Mouse (Mus musculus) midbrain, embryonic 15.5 days (tissue): Measurements from ENCODE around the gene Cd7. TPM values are rescaled to one million over a fixed set of nuclear protein-coding genes. Genes with fewer than 3 reads are reported as not detected.
"Not testable (repeated sequence)": the region's sequence is repeated elsewhere in the genome, so short reads cannot be mapped to it uniquely, and the experiment has no call there.

ENCODE experiments used
- ATAC-seq: fragments of 200-750 bp; cut with Nextera tagmentation; replicated peaks from 2 replicates; pipeline ENCODE4 v1.8.0; 2017; ENCODE audit warnings: moderate TSS enrichment
- H3K27ac ChIP-seq: fragments of 300-500 bp; sonication (generic); 2 replicates; pipeline ENCODE4 v1.5.1; 2015; ENCODE audit warnings: mild to moderate bottlenecking, inconsistent platforms
- H3K27me3 ChIP-seq: fragments of 300-500 bp; sonication (generic); replicated peaks from 2 replicates; pipeline ENCODE4 v1.6.1; 2015; ENCODE audit warnings: inconsistent platforms
- H3K36me3 ChIP-seq: fragments of 300-500 bp; sonication (generic); replicated peaks from 2 replicates; pipeline ENCODE4 v1.6.1; 2015; ENCODE audit warnings: inconsistent platforms
- H3K4me1 ChIP-seq: fragments of 300-500 bp; sonication (generic); 2 replicates; pipeline ENCODE4 v1.6.1; 2015; ENCODE audit warnings: inconsistent platforms
- H3K4me2 ChIP-seq: fragments of 300-500 bp; sonication (generic); 2 replicates; pipeline ENCODE4 v1.6.1; 2015; ENCODE audit warnings: inconsistent platforms, mild to moderate bottlenecking, moderate library complexity
- H3K4me3 ChIP-seq: fragments of 300-500 bp; sonication (generic); 2 replicates; pipeline ENCODE4 v1.5.1; 2015; ENCODE audit warnings: mild to moderate bottlenecking, inconsistent platforms
- H3K9ac ChIP-seq: fragments of 300-500 bp; sonication (generic); 2 replicates; pipeline ENCODE4 v1.6.1; 2015; ENCODE audit warnings: mild to moderate bottlenecking, inconsistent platforms
- H3K9me3 ChIP-seq: fragments of 300-500 bp; sonication (generic); 2 replicates; pipeline ENCODE4 v1.6.1; 2016; ENCODE audit warnings: inconsistent platforms
- WGBS: fragments of 180-500 bp; shearing (Covaris S2); methylation state at CpG from one replicate; pipeline ENCODE4 v1.1.7; 2015; ENCODE audit warnings: mixed read lengths; 5-methylcytosine and 5-hydroxymethylcytosine counted together
- polyA plus RNA-seq: library from polyadenylated mRNA; unstranded; fragments of >200 nt; fragmentation: Nextera tagmentation; extraction: Ambion mirVana; gene quantifications from 2 replicates; pipeline ENCODE4 v1.2.1, GENCODE M21; 2015

Gene Cd7
- not detected in 2 replicates for polyA plus RNA-seq

GRCm38 (mm10) chr11:121039302-121039701, at the start of gene Cd7:
Gene Cd7, minus strand, starts transcription at chr11:121039418.
- no peaks in the 10 kb centered on the region for H3K36me3 ChIP-seq
- H3K27ac ChIP-seq: no peak within 1 kb of the TSS
- no peak for ATAC-seq
- 76% methylated on average over 5 of the region's 5 CpGs for WGBS
- no peaks in the 10 kb centered on the region for H3K9me3 ChIP-seq
- H3K4me3 ChIP-seq: no peak within 1 kb of the TSS
- no peaks in the 10 kb centered on the region for H3K4me1 ChIP-seq
- H3K4me2 ChIP-seq: no peak within 1 kb of the TSS
- H3K27me3 ChIP-seq: no peaks in the 10 kb centered on the region
- H3K9ac ChIP-seq: no peak within 1 kb of the TSS

GRCm38 (mm10) chr11:121088997-121089396, 49.8 kb upstream of the Cd7 start:
- H3K27me3 ChIP-seq: no peaks in the 10 kb centered on the region
- 84% methylated on average over 6 of the region's 6 CpGs for WGBS
- no peak overlapping the region for H3K9ac ChIP-seq
- H3K4me3 ChIP-seq: no peak overlapping the region
- H3K4me2 ChIP-seq: no peak overlapping the region
- ATAC-seq: no peak
- no peaks in the 10 kb centered on the region for H3K9me3 ChIP-seq
- H3K4me1 ChIP-seq: no peaks in the 10 kb centered on the region
- H3K27ac ChIP-seq: no peak overlapping the region
- H3K36me3 ChIP-seq: no peaks in the 10 kb centered on the region

GRCm38 (mm10) chr11:121086296-121086695, 47.1 kb upstream of the Cd7 start:
- Histone ChIP-seq H3K4me3 (no peak overlapping the region), H3K27ac (no peak overlapping the region), H3K4me1 (no peaks in the 10 kb centered on the region), H3K36me3 (no peaks in the 10 kb centered on the region), H3K27me3 (no peaks in the 10 kb centered on the region), H3K4me2 (no peak overlapping the region), H3K9me3 (no peaks in the 10 kb centered on the region), H3K9ac (no peak overlapping the region)
- WGBS: 61% methylated on average over 4 of the region's 4 CpGs
- no peak for ATAC-seq

GRCm38 (mm10) chr11:121085181-121085580, 46.0 kb upstream of the Cd7 start:
- ATAC-seq: no peak
- no peaks in the 10 kb centered on the region for H3K4me1 ChIP-seq
- no peak overlapping the region for H3K4me3 ChIP-seq
- H3K27me3 ChIP-seq: no peaks in the 10 kb centered on the region
- H3K27ac ChIP-seq: no peak overlapping the region
- H3K4me2 ChIP-seq: no peak overlapping the region
- H3K9ac ChIP-seq: no peak overlapping the region
- H3K9me3 ChIP-seq: no peaks in the 10 kb centered on the region
- no peaks in the 10 kb centered on the region for H3K36me3 ChIP-seq
- 82% methylated on average over 5 of the region's 5 CpGs for WGBS

GRCm38 (mm10) chr11:121082857-121083500, 43.8 kb upstream of the Cd7 start:
- Histone ChIP-seq H3K4me3 (no peak overlapping the region), H3K4me1 (no peaks in the 10 kb centered on the region), H3K9ac (no peak overlapping the region), H3K9me3 (no peaks in the 10 kb centered on the region), H3K27ac (no peak overlapping the region), H3K36me3 (no peaks in the 10 kb centered on the region), H3K4me2 (no peak overlapping the region), H3K27me3 (no peaks in the 10 kb centered on the region)
- 89% methylated on average over 6 of the region's 6 CpGs for WGBS
- ATAC-seq: no peak

GRCm38 (mm10) chr11:121082250-121082649, 43.0 kb upstream of the Cd7 start:
- no peak for ATAC-seq
- H3K36me3 ChIP-seq: no peaks in the 10 kb centered on the region
- no peak overlapping the region for H3K4me3 ChIP-seq
- H3K4me2 ChIP-seq: no peak overlapping the region
- no peak overlapping the region for H3K9ac ChIP-seq
- H3K9me3 ChIP-seq: no peaks in the 10 kb centered on the region
- no peaks in the 10 kb centered on the region for H3K27me3 ChIP-seq
- 84% methylated on average over 3 of the region's 3 CpGs for WGBS
- H3K4me1 ChIP-seq: no peaks in the 10 kb centered on the region
- no peak overlapping the region for H3K27ac ChIP-seq

GRCm38 (mm10) chr11:121081120-121081519, 41.9 kb upstream of the Cd7 start, which contains the start of gene Sectm1a:
Gene Sectm1a, minus strand, starts transcription at chr11:121081220.
- no peak within 1 kb of the TSS for H3K4me2 ChIP-seq
- H3K9ac ChIP-seq: no peak within 1 kb of the TSS
- H3K36me3 ChIP-seq: no peaks in the 10 kb centered on the region
- H3K4me1 ChIP-seq: no peaks in the 10 kb centered on the region
- H3K27me3 ChIP-seq: no peaks in the 10 kb centered on the region
- 76% methylated on average over 3 of the region's 3 CpGs for WGBS
- no peaks in the 10 kb centered on the region for H3K9me3 ChIP-seq
- no peak within 1 kb of the TSS for H3K4me3 ChIP-seq
- no peak for ATAC-seq
- no peak within 1 kb of the TSS for H3K27ac ChIP-seq

GRCm38 (mm10) chr11:121080330-121080729, 41.1 kb upstream of the Cd7 start:
- Histone ChIP-seq H3K36me3 (no peaks in the 10 kb centered on the region), H3K4me1 (no peaks in the 10 kb centered on the region), H3K9ac (no peak overlapping the region), H3K9me3 (no peaks in the 10 kb centered on the region), H3K4me3 (no peak overlapping the region), H3K4me2 (no peak overlapping the region), H3K27ac (no peak overlapping the region), H3K27me3 (no peaks in the 10 kb centered on the region)
- no peak for ATAC-seq
- WGBS: 94% methylated on average over 8 of the region's 8 CpGs

- no peaks in the 10 kb centered on the region for H3K27me3 ChIP-seq
- no peak for ATAC-seq
- no peak overlapping the region for H3K4me3 ChIP-seq
- 80% methylated on average over 5 of the region's 5 CpGs for WGBS
- H3K36me3 ChIP-seq: no peaks in the 10 kb centered on the region
- no peak overlapping the region for H3K4me2 ChIP-seq
- H3K27ac ChIP-seq: no peak overlapping the region
- H3K9me3 ChIP-seq: no peaks in the 10 kb centered on the region
- H3K9ac ChIP-seq: no peak overlapping the region
- H3K4me1 ChIP-seq: no peaks in the 10 kb centered on the region
Measured at GRCm38 (mm10) chr11:121075655-121076054, 36.4 kb upstream of the Cd7 start.

- H3K4me2 ChIP-seq, H3K36me3 ChIP-seq, ATAC-seq, H3K27me3 ChIP-seq, H3K4me3 ChIP-seq, H3K9ac ChIP-seq, H3K9me3 ChIP-seq, H3K27ac ChIP-seq, H3K4me1 ChIP-seq: not testable (repeated sequence)
- 93% methylated on average over 12 of the region's 16 CpGs for WGBS
Measured at GRCm38 (mm10) chr11:121069662-121070061, 30.4 kb upstream of the Cd7 start.

GRCm38 (mm10) chr11:121067895-121068294, 28.7 kb upstream of the Cd7 start:
- Histone ChIP-seq H3K4me3 (no peak overlapping the region), H3K27ac (no peak overlapping the region), H3K27me3 (no peaks in the 10 kb centered on the region), H3K4me1 (no peaks in the 10 kb centered on the region), H3K36me3 (no peaks in the 10 kb centered on the region), H3K4me2 (no peak overlapping the region), H3K9ac (no peak overlapping the region), H3K9me3 (no peaks in the 10 kb centered on the region)
- WGBS: 88% methylated on average over 2 of the region's 2 CpGs
- no peak for ATAC-seq

- Histone ChIP-seq H3K4me3 (no peak overlapping the region), H3K27me3 (no peaks in the 10 kb centered on the region), H3K4me1 (no peaks in the 10 kb centered on the region), H3K36me3 (no peaks in the 10 kb centered on the region), H3K27ac (no peak overlapping the region), H3K4me2 (no peak overlapping the region), H3K9ac (no peak overlapping the region), H3K9me3 (no peaks in the 10 kb centered on the region)
- 83% methylated on average over 3 of the region's 3 CpGs for WGBS
- ATAC-seq: no peak
Measured at GRCm38 (mm10) chr11:121064197-121064596, 25.0 kb upstream of the Cd7 start.

GRCm38 (mm10) chr11:121063379-121063778, 24.2 kb upstream of the Cd7 start, which contains the start of gene Sectm1b:
Gene Sectm1b, minus strand, starts transcription at chr11:121063569.
- H3K4me1 ChIP-seq: no peaks in the 10 kb centered on the region
- H3K36me3 ChIP-seq: no peaks in the 10 kb centered on the region
- H3K9me3 ChIP-seq: no peaks in the 10 kb centered on the region
- no peak within 1 kb of the TSS for H3K27ac ChIP-seq
- H3K4me2 ChIP-seq: no peak within 1 kb of the TSS
- 79% methylated on average over 5 of the region's 5 CpGs for WGBS
- ATAC-seq: no peak
- no peak within 1 kb of the TSS for H3K9ac ChIP-seq
- no peak within 1 kb of the TSS for H3K4me3 ChIP-seq
- no peaks in the 10 kb centered on the region for H3K27me3 ChIP-seq
